Mouse (Mus musculus) left cerebral cortex, postnatal 36 days (tissue): ENCODE results near the gene Mtmr1. TPM values are rescaled to one million over a fixed set of nuclear protein-coding genes. Genes with fewer than 3 reads are reported as not detected.

Experiments
- DNase-seq, 2 experiments: peaks; one replicate each; pipeline ENCODE4 v3.0.0; 2021 to 2022; ENCODE audit warnings: low spot score in 2 of 2, mixed read lengths in 1 of 2
- intact Hi-C: fragments of 180-260 bp; cut with DNase I; formaldehyde crosslinking; loops from one replicate; pipeline ENCODE4 v1.15.1; 2025
- total RNA-seq, 2 experiments: library from RNA; stranded (reverse); gene quantifications; 2 replicates each; pipeline ENCODE4 v1.2.3; 2021

The Mtmr1 gene
- total RNA-seq, 2 experiments from 2014 or later = 39.5 to 47.0 TPM

- no peak for DNase-seq
- intact Hi-C loops = no loop called here
Observed at GRCm38 (mm10) chrX:71434860-71435259, 70.3 kb downstream of the Mtmr1 start.

GRCm38 (mm10) chrX:71435542-71435941 is 71.0 kb downstream of the Mtmr1 start:
- DNase-seq = no peak
- intact Hi-C loops = no loop called here

- intact Hi-C loops = no loop called here
- no peak for DNase-seq
Observed at GRCm38 (mm10) chrX:71439473-71439872, 74.9 kb downstream of the Mtmr1 start.

GRCm38 (mm10) chrX:71442916-71443315 is 78.4 kb downstream of the Mtmr1 start:
- no peak for DNase-seq
- intact Hi-C loops = no loop called here

GRCm38 (mm10) chrX:71456078-71456737 is 91.6 kb downstream of the Mtmr1 start:
- no peak for DNase-seq
- intact Hi-C loops = no loop called here

- no peak for DNase-seq
- intact Hi-C loops = no loop called here
Observed at GRCm38 (mm10) chrX:71464138-71464826, 99.7 kb downstream of the Mtmr1 start.

GRCm38 (mm10) chrX:71465417-71465816 is 100.9 kb downstream of the Mtmr1 start:
- intact Hi-C loops = no loop called here
- no peak for DNase-seq

- intact Hi-C loops = no loop called here
- DNase-seq = no peak
Observed at GRCm38 (mm10) chrX:71467491-71467890, 102.9 kb downstream of the Mtmr1 start.

Other genes starting within 250 kb of the Mtmr1 start
- 1 to 10 TPM; 6.2 to 8.2 TPM for gene Mtm1, start 154.0 kb upstream of the Mtmr1 start, total RNA-seq
- gene Cd99l2, start 128.1 kb downstream of the Mtmr1 start, total RNA-seq = 10 to 100 TPM; 61.5 to 72.1 TPM
- gene Hmgb3, start 191.2 kb downstream of the Mtmr1 start, total RNA-seq = 10 to 100 TPM; 35.0 to 42.2 TPM